Mouse (Mus musculus) MEL (cell line): ENCODE data around the gene Dhrs11. TPM values are rescaled to one million over a fixed set of nuclear protein-coding genes. Genes with fewer than 3 reads are reported as not detected.

Experiments
- DNase-seq: peaks from one replicate; pipeline ENCODE4 v3.0.0; 2011; ENCODE audit warnings: low read depth, low spot score
- H3K27ac ChIP-seq: 2 replicates; pipeline ENCODE4 v1.5.1; 2012; ENCODE audit warnings: low read depth, mild to moderate bottlenecking, control low read depth, low read length, moderate library complexity; ENCODE audit not compliant: control insufficient read depth
- H3K27me3 ChIP-seq, 2 experiments: fragments of 150-350 bp in 1 of 2; sonication (generic) in 1 of 2; 2 replicates each; pipeline ENCODE4 v1.6.1; 2012; ENCODE audit warnings: low read length in 2 of 2, mild to moderate bottlenecking in 2 of 2, improper control_type of control experiment in 1 of 2, moderate library complexity in 1 of 2; ENCODE audit not compliant: insufficient read depth in 2 of 2, control insufficient read depth in 1 of 2
- H3K36me3 ChIP-seq, 2 experiments: 2 replicates each; pipeline ENCODE4 v1.6.1; 2012 to 2014; ENCODE audit warnings: low read length in 2 of 2, improper control_type of control experiment in 1 of 2, inconsistent platforms in 1 of 2, mild to moderate bottlenecking in 1 of 2; ENCODE audit not compliant: insufficient read depth in 2 of 2, control insufficient read depth in 1 of 2
- H3K4me1 ChIP-seq, 2 experiments: fragments of 150-350 bp in 1 of 2; sonication (generic) in 1 of 2; 2 replicates each; pipeline ENCODE4 v1.6.1; 2012; ENCODE audit warnings: low read length in 2 of 2, improper control_type of control experiment in 1 of 2, mild to moderate bottlenecking in 1 of 2; ENCODE audit not compliant: insufficient read depth in 2 of 2, control insufficient read depth in 1 of 2
- H3K4me3 ChIP-seq, 2 experiments: fragments of 150-350 bp in 1 of 2; sonication (generic) in 1 of 2; 2 replicates each; pipeline ENCODE4 v1.5.1; 2012; ENCODE audit warnings: low read depth in 2 of 2, low read length in 2 of 2, mild to moderate bottlenecking in 2 of 2, moderate library complexity in 2 of 2, control low read depth in 1 of 2, improper control_type of control experiment in 1 of 2; ENCODE audit not compliant: control insufficient read depth in 1 of 2, insufficient read depth in 1 of 2
- H3K79me2 ChIP-seq: 2 replicates; pipeline ENCODE4 v1.6.1; 2012; ENCODE audit warnings: mild to moderate bottlenecking, low read length, moderate library complexity; ENCODE audit not compliant: control insufficient read depth, poor library complexity, insufficient read depth
- H3K9ac ChIP-seq: 2 replicates; pipeline ENCODE4 v1.6.1; 2012; ENCODE audit warnings: low read depth, mild to moderate bottlenecking, control low read depth, low read length, moderate library complexity; ENCODE audit not compliant: control insufficient read depth, poor library complexity, severe bottlenecking
- H3K9me3 ChIP-seq: fragments of 150-350 bp; sonication (generic); replicated peaks from 2 replicates; pipeline ENCODE4 v1.6.1; 2012; ENCODE audit warnings: mild to moderate bottlenecking, low read length, improper control_type of control experiment, moderate library complexity; ENCODE audit not compliant: insufficient read depth
- CHD1 ChIP-seq: IDR thresholded peaks from 2 replicates; pipeline ENCODE4 v1.6.1; 2012; ENCODE audit warnings: low read depth, mild to moderate bottlenecking, inconsistent platforms, low read length, improper control_type of control experiment
- CTCF ChIP-seq, 3 experiments: IDR thresholded peaks in 2 of 3; conservative IDR thresholded peaks in 1 of 3; 2 replicates each; pipeline ENCODE4 v1.5.1; 2011 to 2012; ENCODE audit warnings: low read length in 3 of 3, low read depth in 2 of 3, mild to moderate bottlenecking in 2 of 3, improper control_type of control experiment in 1 of 3, inconsistent platforms in 1 of 3, mixed read lengths in 1 of 3, moderate library complexity in 1 of 3; ENCODE audit not compliant: control insufficient read depth in 1 of 3, insufficient read depth in 1 of 3, poor library complexity in 1 of 3, severe bottlenecking in 1 of 3
- E2F4 ChIP-seq: IDR thresholded peaks from 2 replicates; pipeline ENCODE4 v1.6.1; 2011; ENCODE audit warnings: low read depth, low read length, improper control_type of control experiment, borderline replicate concordance
- ELF1 ChIP-seq: IDR thresholded peaks from 2 replicates; pipeline ENCODE4 v1.6.1; 2014; ENCODE audit warnings: low read depth, mild to moderate bottlenecking, inconsistent platforms, low read length, improper control_type of control experiment, moderate library complexity
- ETS1 ChIP-seq: IDR thresholded peaks from 2 replicates; pipeline ENCODE4 v1.6.1; 2012; ENCODE audit warnings: low read depth, mild to moderate bottlenecking, inconsistent platforms, low read length, improper control_type of control experiment, moderate library complexity
- GABPA ChIP-seq: IDR thresholded peaks from 2 replicates; pipeline ENCODE4 v1.6.1; 2012; ENCODE audit warnings: low read depth, mild to moderate bottlenecking, inconsistent platforms, low read length, improper control_type of control experiment, moderate library complexity
- GATA1 ChIP-seq: IDR thresholded peaks from 2 replicates; pipeline ENCODE4 v1.6.1; 2011; ENCODE audit warnings: low read depth, low read length, improper control_type of control experiment
- HCFC1 ChIP-seq: IDR thresholded peaks from 2 replicates; pipeline ENCODE4 v1.6.1; 2012; ENCODE audit warnings: low read depth, mild to moderate bottlenecking, inconsistent platforms, low read length, improper control_type of control experiment, moderate library complexity
- JUND ChIP-seq: IDR thresholded peaks from 2 replicates; pipeline ENCODE4 v1.6.1; 2011; ENCODE audit warnings: low read depth, mild to moderate bottlenecking, improper control_type of control experiment, low read length
- KAT2A ChIP-seq: conservative IDR thresholded peaks from 2 replicates; pipeline ENCODE4 v1.6.1; 2012; ENCODE audit warnings: low read depth, low read length, improper control_type of control experiment, inconsistent platforms
- MAFK ChIP-seq: IDR thresholded peaks from 2 replicates; pipeline ENCODE4 v1.6.1; 2011; ENCODE audit warnings: low read depth, mild to moderate bottlenecking, low read length, improper control_type of control experiment, borderline replicate concordance
- MAX ChIP-seq: IDR thresholded peaks from 2 replicates; pipeline ENCODE4 v1.6.1; 2011; ENCODE audit warnings: low read length, improper control_type of control experiment
- MAZ ChIP-seq: IDR thresholded peaks from 2 replicates; pipeline ENCODE4 v1.6.1; 2012; ENCODE audit warnings: low read depth, mild to moderate bottlenecking, inconsistent platforms, low read length, improper control_type of control experiment
- MXI1 ChIP-seq: IDR thresholded peaks from 2 replicates; pipeline ENCODE4 v1.6.1; 2011; ENCODE audit warnings: mild to moderate bottlenecking, low read depth, low read length, improper control_type of control experiment
- MYB ChIP-seq: IDR thresholded peaks from 2 replicates; pipeline ENCODE4 v1.6.1; 2011; ENCODE audit warnings: mild to moderate bottlenecking, low read depth, low read length, improper control_type of control experiment
- MYC ChIP-seq: IDR thresholded peaks from 2 replicates; pipeline ENCODE4 v1.6.1; 2011; ENCODE audit warnings: low read depth, mild to moderate bottlenecking, low read length, improper control_type of control experiment, moderate library complexity
- POLR2AphosphoS2 ChIP-seq: IDR thresholded peaks from 2 replicates; pipeline ENCODE4 v1.6.1; 2011; ENCODE audit warnings: low read length, improper control_type of control experiment
- RAD21 ChIP-seq: IDR thresholded peaks from 2 replicates; pipeline ENCODE4 v1.6.1; 2011; ENCODE audit warnings: mild to moderate bottlenecking, low read depth, low read length, improper control_type of control experiment
- RCOR1 ChIP-seq: IDR thresholded peaks from 2 replicates; pipeline ENCODE4 v1.6.1; 2012; ENCODE audit warnings: low read depth, mild to moderate bottlenecking, inconsistent platforms, low read length, improper control_type of control experiment
- SIN3A ChIP-seq: IDR thresholded peaks from 2 replicates; pipeline ENCODE4 v1.6.1; 2012; ENCODE audit warnings: low read length, improper control_type of control experiment, inconsistent platforms
- SMC3 ChIP-seq: IDR thresholded peaks from 2 replicates; pipeline ENCODE4 v1.6.1; 2011; ENCODE audit warnings: low read depth, low read length, improper control_type of control experiment
- TAL1 ChIP-seq: IDR thresholded peaks from 2 replicates; pipeline ENCODE4 v1.6.1; 2012; ENCODE audit warnings: mild to moderate bottlenecking, inconsistent platforms, low read length, moderate library complexity, mixed read lengths
- TBP ChIP-seq: IDR thresholded peaks from 2 replicates; pipeline ENCODE4 v1.8.0; 2011; ENCODE audit warnings: low read depth, low read length, improper control_type of control experiment
- UBTF ChIP-seq: IDR thresholded peaks from 2 replicates; pipeline ENCODE4 v1.6.1; 2012; ENCODE audit warnings: low read depth, mild to moderate bottlenecking, inconsistent platforms, low read length, improper control_type of control experiment, moderate library complexity, borderline replicate concordance; ENCODE audit not compliant: insufficient read depth
- USF1 ChIP-seq: IDR thresholded peaks from 2 replicates; pipeline ENCODE4 v1.6.1; 2014; ENCODE audit warnings: low read depth, mild to moderate bottlenecking, inconsistent platforms, low read length, improper control_type of control experiment, moderate library complexity
- USF2 ChIP-seq, 2 experiments: IDR thresholded peaks; 2 replicates each; pipeline ENCODE4 v1.6.1; 2011 to 2012; ENCODE audit warnings: improper control_type of control experiment in 2 of 2, low read length in 2 of 2, borderline replicate concordance in 1 of 2, inconsistent platforms in 1 of 2, low read depth in 1 of 2, mild to moderate bottlenecking in 1 of 2; ENCODE audit not compliant: insufficient read depth in 1 of 2
- ZC3H11A ChIP-seq: IDR thresholded peaks from 2 replicates; pipeline ENCODE4 v1.6.1; 2012; ENCODE audit warnings: low read depth, mild to moderate bottlenecking, inconsistent platforms, low read length, improper control_type of control experiment
- polyA plus RNA-seq, 2 experiments: library from polyadenylated mRNA; stranded (reverse) in 1 of 2; unstranded in 1 of 2; fragments of >175 nt in 1 of 2; fragments of >200 nt in 1 of 2; gene quantifications; 2 replicates each; pipeline versions ENCODE4 v1.2.1 to v1.2.4; 2012; ENCODE audit warnings: low replicate concordance in 2 of 2, low read depth in 1 of 2; ENCODE audit not compliant: insufficient read length in 2 of 2, insufficient read depth in 1 of 2, missing spikeins in 1 of 2
- total RNA-seq: library from RNA; depleted of rRNA; stranded (reverse); fragments of 300-350 nt; gene quantifications from 2 replicates; pipeline ENCODE4 v1.2.3, GENCODE M21; 2012

The Dhrs11 gene
- total and polyA plus RNA-seq, 3 experiments, result 36.6 to 37.7 TPM; not detected in 1

DNA sequence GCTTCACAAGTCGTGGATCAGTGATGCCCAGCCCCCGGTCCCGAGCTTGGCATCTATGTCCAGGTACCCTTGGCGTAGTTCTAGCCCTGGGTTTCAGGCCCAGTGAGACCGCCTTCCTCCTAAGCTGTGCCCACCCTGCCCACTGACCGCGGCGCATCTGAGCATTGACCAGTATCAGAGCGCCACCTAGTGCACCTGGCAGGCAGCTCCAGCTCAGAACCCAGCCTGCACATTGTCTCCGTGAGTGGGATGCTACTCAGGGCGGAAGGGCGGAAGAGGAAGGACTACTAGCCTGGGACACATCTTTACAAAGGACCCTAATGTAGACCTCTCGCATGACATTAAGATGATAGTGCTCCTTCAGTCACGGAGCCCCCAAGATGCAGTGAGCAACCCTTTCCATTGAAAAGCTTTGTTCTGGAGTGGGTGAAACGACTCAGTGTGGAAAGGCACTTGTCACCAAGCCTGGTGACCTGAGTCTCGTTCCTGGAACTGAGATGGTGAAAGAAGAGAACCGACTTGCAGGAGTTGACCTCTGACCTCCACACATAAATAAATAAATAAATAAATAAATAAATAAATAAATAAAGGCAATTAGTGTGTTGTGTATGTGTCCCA lies 34.2 kb downstream of the Dhrs11 start:
- TF ChIP-seq E2F4 (no peak), SIN3A (0 out of 2 replicates have a peak, but pooled peaks have one; percentile 43), MXI1 (no peak), GABPA (no peak), ZC3H11A (peak; percentile 91), TAL1 (no peak), USF1 (no peak), CTCF (IDR thresholded peaks at IDR 0.05 in 2 of 3, conservative IDR thresholded peaks at IDR 0.05 in 1 of 3; ENCODE audit: control insufficient read depth in 1 of 3, insufficient read depth in 1 of 3, low read depth in 2 of 3, low read length in 3 of 3, poor library complexity in 1 of 3, severe bottlenecking in 1 of 3) (peak; percentile 85 to 100 (median 99)), RCOR1 (no peak), RAD21 (peak; percentile 99), MAZ (0 out of 2 replicates have a peak, but pooled peaks have one; percentile 22), SMC3 (peak; percentile 93), GATA1 (no peak), UBTF (no peak), MAX (no peak), MYB (no peak)
- TF ChIP-seq, all 39 proteins: peak for 6
- Histone ChIP-seq H3K4me3 (0 out of 4 replicates have a peak overlapping the region, but pooled peaks of 1 of the 2 experiments have one; percentile 12), H3K79me2 (no peaks in the 10 kb centered on the region), H3K36me3 (no peaks in the 10 kb centered on the region), H3K4me1 (no peaks in the 10 kb centered on the region), H3K9ac (no peak overlapping the region), H3K9me3 (no peaks in the 10 kb centered on the region), H3K27ac (no peak overlapping the region), H3K27me3 (peaks cover 4 to 7% of the 10 kb centered on the region in 2 experiments; a peak in 2 of 4 replicates)
- peak; percentile 83 for DNase-seq

DNA sequence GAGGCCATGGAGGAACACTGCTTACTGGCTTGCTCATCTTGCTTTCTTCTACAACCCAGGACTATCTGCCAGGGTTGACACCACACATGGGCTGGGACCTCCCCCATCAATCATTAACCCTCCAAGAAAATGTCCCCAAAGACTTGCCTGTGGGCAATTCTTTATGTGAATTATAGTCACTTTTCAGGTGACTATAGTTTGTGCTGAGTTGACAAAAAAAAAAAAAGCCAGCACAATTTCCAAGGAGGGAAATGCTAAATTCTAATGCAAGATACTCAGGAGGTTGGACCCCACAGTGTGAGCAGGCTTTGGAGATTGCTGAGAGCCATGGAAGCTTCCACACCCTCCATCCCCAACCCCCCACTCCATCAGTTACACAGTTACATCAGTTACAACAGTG lies 35.2 kb downstream of the Dhrs11 start:
- Histone ChIP-seq H3K36me3 (no peaks in the 10 kb centered on the region), H3K9me3 (no peaks in the 10 kb centered on the region), H3K4me3 (no peak overlapping the region), H3K4me1 (no peaks in the 10 kb centered on the region), H3K27ac (no peak overlapping the region), H3K9ac (no peak overlapping the region), H3K27me3 (peaks cover 6 to 12% of the 10 kb centered on the region in 2 experiments; a peak in 3 of 4 replicates), H3K79me2 (no peaks in the 10 kb centered on the region)
- DNase-seq, result no peak
- no peak for TF ChIP-seq USF2 (IDR thresholded peaks at IDR 0.05; ENCODE audit: borderline replicate concordance in 1 of 2, insufficient read depth in 1 of 2, low read depth in 1 of 2, low read length in 2 of 2)
- no peak for TF ChIP-seq ELF1
- no peak for TF ChIP-seq UBTF
- no peak for TF ChIP-seq MAFK
- TF ChIP-seq CHD1, result no peak
- no peak for TF ChIP-seq RAD21
- no peak for TF ChIP-seq RCOR1
- TF ChIP-seq MYB, result no peak
- no peak for TF ChIP-seq JUND
- no peak for TF ChIP-seq HCFC1
- no peak for TF ChIP-seq TBP
- TF ChIP-seq KAT2A, result no peak
- no peak for TF ChIP-seq MXI1
- TF ChIP-seq MYC, result no peak
- TF ChIP-seq USF1, result no peak
- TF ChIP-seq ETS1, result no peak
- TF ChIP-seq POLR2AphosphoS2, result no peak
